Mouse (Mus musculus): Measurements from ENCODE around the gene Hist1h3d.

The Hist1h3d gene

DNA sequence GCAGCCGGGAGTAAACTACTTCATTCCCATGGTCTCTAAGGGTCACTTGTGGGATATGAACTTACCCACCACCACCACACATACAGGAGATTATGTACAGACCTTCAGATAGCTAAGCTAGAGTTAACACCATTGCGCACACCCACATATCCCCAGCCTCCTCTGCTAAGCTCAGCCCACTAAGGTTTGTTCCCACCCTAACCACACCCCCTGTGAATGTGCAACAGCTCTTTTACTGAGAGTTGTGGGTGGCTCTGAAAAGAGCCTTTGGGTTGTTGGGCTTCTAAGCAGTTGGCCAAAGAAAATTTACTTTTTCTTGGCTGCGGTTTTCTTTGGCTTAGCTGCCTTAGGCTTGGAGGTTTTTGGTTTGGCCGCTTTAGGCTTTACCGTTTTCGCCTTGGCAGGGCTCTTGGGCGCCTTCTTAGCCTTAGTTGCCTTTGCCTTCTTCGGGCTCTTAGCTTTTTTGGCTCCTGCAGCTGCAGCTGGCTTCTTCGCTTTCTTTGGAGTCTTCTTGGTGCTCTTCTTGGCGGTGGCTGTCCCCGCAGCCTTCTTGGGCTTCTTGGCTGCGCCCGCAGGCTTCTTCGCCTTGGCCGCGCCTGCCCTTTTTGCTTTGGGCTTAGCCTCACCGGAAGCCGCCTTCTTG is 46.1 kb downstream of the Hist1h3d start:
- peak; percentile 47 to 80 for DNase-seq (ENCODE audit: low spot score in 2 of 2)

DNA sequence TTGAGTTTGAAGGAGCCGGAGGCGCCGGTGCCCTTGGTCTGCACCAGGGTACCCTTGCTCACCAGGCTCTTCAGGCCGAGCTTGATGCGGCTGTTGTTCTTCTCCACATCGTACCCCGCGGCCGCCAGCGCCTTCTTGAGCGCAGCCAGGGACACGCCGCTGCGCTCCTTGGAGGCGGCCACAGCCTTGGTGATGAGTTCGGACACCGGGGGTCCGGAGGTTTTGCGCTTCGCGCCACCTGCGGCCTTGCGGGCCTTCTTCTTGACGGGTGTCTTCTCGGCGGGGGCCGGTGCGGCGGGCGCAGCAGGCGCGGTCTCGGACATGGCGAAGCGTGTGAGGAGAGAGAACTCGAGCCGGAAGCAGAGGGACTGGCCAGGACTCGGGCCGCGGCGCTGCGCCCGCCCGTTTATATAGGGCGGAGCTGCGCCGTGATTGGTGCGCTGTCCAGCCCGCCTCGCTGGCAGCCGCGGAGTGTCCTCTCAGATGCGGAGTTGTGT is 46.7 kb downstream of the Hist1h3d start, which contains the start of gene Hist1h1e:
Gene Hist1h1e, minus strand, starts transcription at position 384 of the 497 bp plus-strand sequence.
- peak; percentile 83 to 84 for DNase-seq (ENCODE audit: low spot score in 2 of 2)

DNA sequence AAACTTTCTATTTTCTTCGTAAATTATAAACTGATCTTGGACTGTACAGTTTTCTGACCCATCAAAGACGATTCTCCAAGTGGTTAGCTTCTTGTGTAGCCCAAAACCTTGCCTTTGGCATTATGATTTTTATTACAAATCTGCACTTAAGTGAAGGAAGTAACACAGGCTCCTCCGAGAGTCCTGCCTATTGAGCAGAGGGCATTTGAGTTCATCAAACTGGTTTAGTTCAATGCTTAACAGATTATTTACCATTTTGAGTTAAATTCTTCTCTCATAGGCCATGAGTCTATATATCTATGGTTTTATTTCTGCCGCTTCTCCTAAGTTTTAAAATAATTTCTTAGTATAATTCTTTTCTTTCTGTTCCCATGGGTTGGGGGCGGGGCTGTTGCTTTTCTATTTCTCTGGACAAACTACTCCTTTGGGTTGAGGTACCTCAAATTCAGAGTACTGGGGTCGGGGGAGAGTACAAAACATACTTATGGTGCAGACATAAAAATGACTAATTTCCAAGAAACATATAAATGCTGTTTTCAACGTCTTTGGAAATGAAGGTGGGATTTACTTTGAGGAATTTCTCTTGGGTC is 47.4 kb downstream of the Hist1h3d start:
- DNase-seq (ENCODE audit: low spot score in 2 of 2), result no peak

Data from right cerebral cortex, postnatal 36 days (tissue).